Mouse (Mus musculus) central nervous system, embryonic 14 days (tissue): ENCODE results near the gene Slc22a14. TPM values are rescaled to one million over a fixed set of nuclear protein-coding genes. Genes with fewer than 3 reads are reported as not detected.

Experiments
- polyA plus RNA-seq: library from polyadenylated mRNA; depleted of rRNA; stranded (reverse); fragments of >200 nt; gene quantifications from 2 replicates; pipeline ENCODE4 v1.2.3, GENCODE M21; 2012; rRNA removed

Gene Slc22a14
- 0.03 and 0.05 TPM in 2 replicates for polyA plus RNA-seq

GRCm38 (mm10) chr9:119365284-119365683 is at the start of gene Slc22a14:
Slc22a14 (minus strand) TSS chr9:119365553.

GRCm38 (mm10) chr9:119401801-119402214 is 36.5 kb upstream of the Slc22a14 start, which contains the start of gene Acvr2b:
Acvr2b (plus strand) TSS chr9:119402118.

DNA sequence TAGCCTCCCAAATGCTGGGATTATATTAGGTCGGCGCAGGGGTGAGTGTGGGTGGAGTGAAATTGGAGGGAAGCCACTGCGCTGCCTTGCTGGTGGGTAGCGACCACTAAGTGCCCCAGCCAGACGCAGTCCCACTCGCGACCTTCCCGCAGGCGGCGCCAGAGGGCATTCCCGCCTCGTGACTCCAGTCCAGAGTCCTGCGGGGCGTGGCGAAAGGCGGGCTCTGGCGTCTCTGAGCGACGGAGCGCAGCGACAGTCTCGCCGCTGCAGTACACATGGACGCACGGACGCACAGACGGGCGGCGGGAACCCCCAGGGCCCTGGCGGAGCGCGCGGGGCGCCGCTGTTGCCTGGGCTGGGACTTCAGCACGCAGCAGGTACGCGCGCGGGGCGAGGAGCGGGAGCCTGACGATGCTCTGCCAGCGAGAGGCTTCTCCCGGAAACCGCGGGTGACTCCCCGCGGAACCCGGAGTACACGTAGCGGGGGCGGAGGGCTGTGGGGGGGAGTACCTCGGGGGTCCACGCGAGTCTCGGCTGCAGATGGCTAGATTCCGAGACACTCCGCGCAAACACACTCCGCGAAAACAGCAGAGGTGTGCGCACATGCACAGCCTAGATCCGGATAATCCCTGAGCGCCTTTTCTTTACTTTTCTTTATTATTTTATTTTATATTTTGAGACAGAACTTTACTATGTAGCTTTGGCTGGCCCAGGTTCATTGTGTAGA is 7.9 kb downstream of the Slc22a14 start, which contains the start of gene Xylb:
TSS of gene Xylb (plus strand) at position 51 of the 727 bp plus-strand sequence.

DNA sequence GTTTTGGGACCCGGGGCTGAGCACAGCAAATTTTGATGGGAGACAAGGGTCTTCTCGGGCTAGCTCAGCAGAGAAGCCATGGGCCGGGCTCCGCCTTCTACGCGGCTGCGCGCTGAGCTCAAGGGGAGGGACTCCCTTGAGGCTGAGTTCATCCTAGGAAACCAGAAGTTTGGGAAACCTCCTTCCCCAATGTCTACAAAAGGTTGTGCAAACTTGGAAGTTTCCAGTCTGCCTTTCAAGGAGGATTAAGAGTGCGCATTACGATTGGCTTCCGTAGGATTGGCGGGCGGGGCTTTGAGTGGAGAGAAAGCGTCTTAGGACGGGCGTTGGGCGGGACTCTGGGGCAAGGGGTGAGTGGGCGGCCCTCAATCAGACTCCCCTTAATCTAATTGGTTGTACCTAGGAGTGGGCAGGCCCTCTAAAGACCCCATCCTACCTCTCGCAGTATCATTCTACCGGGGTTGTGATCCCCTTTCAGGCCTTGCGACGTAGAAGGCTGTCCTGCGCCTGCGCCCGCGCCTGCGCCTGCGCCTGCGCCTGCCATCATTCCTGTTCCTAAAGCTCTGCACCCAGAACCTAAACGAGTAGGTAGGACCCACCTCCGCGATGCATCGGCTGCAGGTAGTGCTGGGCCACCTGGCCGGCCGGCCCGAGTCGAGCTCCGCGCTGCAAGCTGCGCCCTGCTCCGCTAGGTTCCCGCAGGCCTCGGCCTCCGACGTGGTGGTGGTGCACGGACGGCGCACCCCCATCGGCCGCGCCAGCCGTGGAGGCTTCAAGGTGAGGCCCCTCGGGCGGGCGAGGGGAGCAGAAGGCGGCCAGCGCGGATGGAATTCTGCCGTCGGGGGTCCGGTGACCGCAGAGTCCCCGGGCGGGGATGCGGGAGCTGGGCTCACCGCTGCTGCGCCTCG is 24.2 kb downstream of the Slc22a14 start, which contains the start of gene Myd88:
TSS of gene Myd88 (minus strand) at position 503 of the 908 bp plus-strand sequence.

GRCm38 (mm10) chr9:119339558-119340211 is 25.7 kb downstream of the Slc22a14 start, which contains the start of gene Acaa1a:
Acaa1a (plus strand) TSS chr9:119339676.

DNA sequence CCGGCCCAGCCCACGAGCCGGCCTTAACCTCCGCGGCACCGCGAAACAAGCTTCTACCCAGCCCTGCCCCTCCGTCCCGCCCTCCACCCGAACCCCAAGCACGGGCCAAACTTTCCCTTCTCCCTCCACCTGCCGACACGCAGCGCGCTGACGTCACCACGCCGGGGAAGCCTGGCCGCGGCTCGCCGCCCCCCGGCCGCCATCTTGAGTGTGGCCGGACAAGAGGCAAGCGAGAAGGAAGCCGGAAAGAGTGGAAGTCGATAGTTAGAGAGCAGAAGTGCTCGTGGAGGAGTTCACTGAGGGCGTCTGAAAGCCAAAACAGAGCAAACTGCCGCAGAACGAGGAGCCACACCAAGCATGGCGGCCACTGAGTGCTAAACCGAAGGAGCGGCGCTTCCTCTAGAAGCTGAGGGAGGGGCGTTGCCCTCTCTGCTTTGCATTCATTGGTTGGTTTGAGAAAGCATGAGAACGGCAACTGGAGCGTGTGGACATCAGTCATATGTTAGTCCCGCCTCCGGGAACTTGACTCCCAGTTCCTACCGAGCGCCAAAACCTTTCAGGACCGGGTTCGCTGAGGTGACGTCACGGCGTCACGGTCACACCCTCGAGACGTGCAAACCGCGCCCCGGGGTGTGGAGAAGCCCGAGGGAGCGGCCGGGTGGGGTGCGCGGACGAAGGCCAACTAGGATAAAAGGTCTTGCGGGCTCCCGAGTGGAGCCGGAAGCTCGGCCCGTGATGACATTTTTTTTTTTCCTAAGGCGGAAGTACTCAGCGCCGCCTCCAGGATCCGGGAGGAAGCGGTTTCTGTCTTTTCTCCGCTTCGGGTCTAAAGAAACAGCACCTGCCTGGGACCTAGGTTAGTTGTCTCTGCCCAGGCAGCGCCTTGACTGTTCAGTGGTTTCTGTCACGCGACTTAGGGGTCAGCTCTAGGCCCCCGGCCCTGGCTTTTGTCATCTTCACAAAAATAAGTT is 42.8 kb downstream of the Slc22a14 start, which contains the start of gene Oxsr1:
TSS of gene Oxsr1 (minus strand) at position 139 of the 971 bp plus-strand sequence.

GRCm38 (mm10) chr9:119208998-119209397 is 156.4 kb downstream of the Slc22a14 start, which contains the start of gene Slc22a13:
Slc22a13 (minus strand) TSS chr9:119209098.

DNA sequence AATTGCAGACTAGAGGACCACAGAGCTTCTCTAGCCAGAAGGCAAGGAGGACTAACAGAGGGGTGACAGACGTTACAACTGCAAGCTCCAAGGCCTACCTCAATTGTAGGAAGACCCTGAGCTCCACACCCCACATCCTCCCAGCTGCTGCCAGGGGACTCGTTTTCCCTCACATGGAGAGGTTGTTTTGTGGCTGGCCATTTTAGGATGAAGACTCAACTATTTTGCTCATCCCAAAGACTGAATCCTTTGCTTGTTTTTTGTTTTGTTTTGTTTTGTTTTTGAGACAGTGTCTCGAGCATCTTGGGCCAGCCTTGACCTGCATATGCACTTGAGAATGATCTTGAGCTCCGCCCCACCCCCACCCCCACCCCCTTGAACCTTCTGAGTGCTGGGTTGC is 206.5 kb downstream of the Slc22a14 start, which contains the start of gene Gm47289:
TSS of gene Gm47289 (plus strand) at position 301 of the 400 bp plus-strand sequence.

DNA sequence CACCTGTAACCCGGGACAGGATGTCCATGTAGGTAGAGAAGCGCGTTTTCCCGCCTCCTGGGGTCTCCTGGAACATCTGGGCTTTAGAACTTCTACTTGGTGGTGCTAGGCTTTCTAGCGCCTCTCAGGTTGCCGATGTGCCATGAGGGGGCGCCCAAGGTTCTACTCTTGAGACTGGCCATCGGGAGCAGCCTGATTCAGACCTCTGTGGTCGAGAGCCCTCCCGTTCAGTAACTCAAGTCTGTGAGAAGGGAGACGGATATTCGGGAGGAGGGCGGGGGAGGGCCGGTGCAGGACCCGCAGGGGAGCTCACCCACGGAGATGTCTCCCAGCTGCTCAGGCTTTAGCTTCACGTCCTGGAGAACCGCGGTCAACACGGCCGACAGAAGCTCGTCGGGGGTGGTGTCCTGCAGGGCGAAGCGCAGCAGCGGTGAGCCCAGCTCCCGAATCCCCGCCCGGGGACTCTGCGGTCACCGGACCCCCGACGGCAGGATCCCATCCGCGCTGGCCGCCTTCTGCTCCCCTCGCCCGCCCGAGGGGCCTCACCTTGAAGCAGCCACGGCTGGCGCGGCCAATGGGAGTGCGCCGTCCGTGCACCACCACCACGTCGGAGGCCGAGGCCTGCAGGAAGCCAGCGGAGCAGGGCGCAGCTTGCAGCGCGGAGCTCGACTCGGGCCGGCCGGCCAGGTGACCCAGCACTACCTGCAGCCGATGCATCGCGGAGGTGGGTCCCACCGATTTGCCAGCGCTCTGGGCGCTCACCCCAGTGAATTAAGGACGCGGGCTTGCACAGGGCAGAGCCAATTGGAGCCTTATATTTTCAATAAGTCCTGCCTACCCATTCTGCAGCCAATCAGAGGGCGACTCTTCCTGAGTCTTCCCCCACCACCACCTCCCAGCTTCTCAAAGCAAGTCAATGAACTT is 208.8 kb downstream of the Slc22a14 start, which contains the start of gene Acaa1b:
TSS of gene Acaa1b (minus strand) at position 816 of the 924 bp plus-strand sequence.

Other genes with a start within 250 kb of the Slc22a14 start
- 1.8 and 2.3 TPM in 2 replicates for gene Acaa1b, start 208.5 kb downstream of the Slc22a14 start, polyA plus RNA-seq
- not detected in 2 replicates for gene Gm47289, start 206.4 kb downstream of the Slc22a14 start, polyA plus RNA-seq
- 0.05 and 0.06 TPM in 2 replicates for gene Slc22a13, start 156.5 kb downstream of the Slc22a14 start, polyA plus RNA-seq
- gene Oxsr1, start 43.1 kb downstream of the Slc22a14 start, polyA plus RNA-seq, result 47.6 and 51.5 TPM in 2 replicates
- 127 and 141 TPM in 2 replicates for gene Acaa1a, start 25.9 kb downstream of the Slc22a14 start, polyA plus RNA-seq
- gene Myd88, start 24.1 kb downstream of the Slc22a14 start, polyA plus RNA-seq, result 4.7 and 6.6 TPM in 2 replicates
- 7.5 and 7.7 TPM in 2 replicates for gene Xylb, start 8.2 kb downstream of the Slc22a14 start, polyA plus RNA-seq
- gene Acvr2b, start 36.6 kb upstream of the Slc22a14 start, polyA plus RNA-seq, result 21.0 and 21.5 TPM in 2 replicates
- 18.5 and 20.2 TPM in 2 replicates for gene Exog, start 79.4 kb upstream of the Slc22a14 start, polyA plus RNA-seq
- 0.96 and 1.3 TPM in 2 replicates for gene Scn5a, start 213.5 kb upstream of the Slc22a14 start, polyA plus RNA-seq